Mouse (Mus musculus) heart, adult 11 months (tissue): Measurements from ENCODE around the gene Zfp445.

ENCODE experiments used
- DNase-seq: peaks from one replicate; pipeline ENCODE4 v3.0.0; 2022

Zfp445 gene

GRCm38 (mm10) chr9:122865697-122866166, at the start of gene Zfp445:
Gene Zfp445 (minus strand): TSS chr9:122866006.
- DNase-seq = peak; percentile 98

DNA sequence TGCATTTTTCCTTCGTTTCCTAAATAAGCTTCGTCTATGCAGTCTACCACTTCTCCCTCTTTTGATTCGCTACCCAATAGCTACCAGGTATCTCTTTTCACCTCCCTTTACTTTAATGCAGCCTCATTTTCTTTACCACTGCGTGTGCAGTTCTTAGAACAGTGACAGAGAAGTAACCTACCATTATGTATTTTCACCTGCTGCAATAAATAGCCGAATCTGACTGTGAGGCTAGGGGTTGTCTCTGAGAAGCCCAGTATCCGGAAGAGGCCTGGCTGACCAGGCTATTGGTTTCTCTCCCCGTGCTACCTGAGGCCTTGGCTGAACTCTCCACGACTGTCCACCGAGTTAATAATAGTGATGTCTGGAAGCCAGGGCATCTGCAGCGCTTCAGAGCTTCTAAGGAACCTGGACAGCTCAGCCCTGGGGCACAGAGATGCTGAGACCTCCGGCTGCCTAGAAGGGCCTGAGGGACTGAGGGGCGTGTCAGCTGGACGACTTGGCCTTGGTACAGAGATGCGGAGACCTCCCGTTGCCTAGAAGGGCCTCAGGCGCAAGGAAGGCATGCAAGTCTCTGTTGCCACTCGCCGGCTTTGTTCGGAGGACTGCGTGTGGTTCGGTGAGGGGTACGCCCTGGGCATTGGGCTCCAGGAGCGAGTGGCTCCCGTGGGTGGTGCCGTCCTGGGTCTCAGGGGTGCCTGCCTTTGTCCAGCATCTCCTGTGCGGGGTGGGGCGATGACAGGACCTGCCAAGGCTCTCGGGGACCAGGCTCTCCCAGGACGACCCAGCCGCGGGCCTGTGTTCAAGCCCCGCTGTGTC, 37.1 kb upstream of the Zfp445 start:
- peak; percentile 95 for DNase-seq

DNA sequence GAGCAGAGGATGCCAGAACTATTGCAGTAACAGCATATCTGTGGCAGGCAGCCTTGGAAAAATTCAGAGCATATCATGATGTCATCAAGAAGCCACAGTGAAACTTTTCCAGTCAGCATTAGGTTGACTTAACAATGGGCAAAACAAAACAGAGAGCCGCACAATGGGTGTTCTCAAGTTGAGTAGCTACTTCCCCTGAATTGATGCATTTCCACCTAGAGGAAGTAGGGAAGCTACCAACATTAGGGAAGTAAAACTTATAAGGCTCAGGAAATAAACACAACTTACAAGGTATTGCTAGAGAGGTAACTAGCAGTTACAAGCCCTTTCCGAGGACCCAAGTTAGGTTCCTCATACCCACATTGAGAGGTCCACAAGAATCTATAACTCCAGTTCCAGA, 35.2 kb upstream of the Zfp445 start:
- DNase-seq = no peak

DNA sequence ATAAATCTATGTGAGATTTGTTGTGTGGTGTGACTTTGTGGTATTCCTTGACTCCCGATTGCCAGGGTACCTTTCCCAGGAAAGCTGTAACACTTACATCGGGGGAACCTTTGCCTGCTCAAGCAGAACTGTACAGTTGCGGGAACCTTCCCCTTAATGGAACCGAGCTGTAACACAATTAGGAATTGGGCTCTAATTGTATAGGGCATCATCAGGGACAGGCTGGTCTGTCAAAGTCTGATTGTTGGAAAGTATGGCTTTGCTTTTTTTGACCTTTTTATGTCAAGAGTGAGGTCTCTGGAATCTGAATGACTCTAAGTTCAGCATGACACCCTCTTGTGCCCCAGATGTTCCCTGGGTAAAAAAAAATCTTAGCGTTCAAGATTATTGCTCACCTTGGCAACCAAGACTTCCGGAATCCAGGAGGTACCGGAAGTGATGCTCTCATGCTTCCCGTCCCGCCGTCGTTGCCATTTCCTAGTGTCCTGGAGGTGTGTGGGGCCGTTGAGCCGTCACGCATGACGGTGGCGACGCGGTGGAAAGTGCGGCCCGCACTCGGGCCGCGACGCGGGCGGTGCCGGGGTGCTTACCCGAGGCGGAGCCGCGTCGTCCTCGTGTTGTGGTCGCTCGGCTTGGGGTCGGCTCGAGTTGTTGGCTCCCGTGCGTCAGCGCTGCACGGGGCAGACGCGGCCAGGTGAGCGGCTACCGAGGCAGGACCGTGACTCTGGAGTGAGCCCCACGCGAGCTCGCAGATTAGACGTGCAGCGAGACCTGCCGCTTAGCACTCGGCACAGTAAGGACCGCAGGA, 20.8 kb upstream of the Zfp445 start:
- peak; percentile 96 for DNase-seq

GRCm38 (mm10) chr9:122885385-122885784, 19.6 kb upstream of the Zfp445 start, which contains the start of gene Zkscan7:
Gene Zkscan7 (plus strand): TSS chr9:122885685.
- no peak for DNase-seq

DNA sequence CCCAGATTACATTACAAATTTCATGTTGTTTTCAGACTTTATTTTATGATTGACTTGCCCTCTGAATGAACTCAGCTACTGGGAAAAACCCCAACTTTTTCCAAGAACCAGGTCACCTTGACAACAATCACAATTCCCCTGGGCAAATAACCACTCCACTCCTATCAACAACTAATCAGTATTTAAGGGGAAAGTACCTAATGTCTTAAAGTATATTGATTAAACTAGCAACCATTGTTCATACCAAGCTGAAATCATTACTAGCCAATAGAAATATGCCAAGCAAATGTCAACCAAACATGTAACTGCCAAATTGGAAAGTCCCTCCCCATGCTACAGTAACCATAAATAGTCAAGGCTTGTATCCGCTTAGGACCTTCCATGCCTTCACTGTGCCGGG, 9.3 kb upstream of the Zfp445 start:
- DNase-seq = no peak

DNA sequence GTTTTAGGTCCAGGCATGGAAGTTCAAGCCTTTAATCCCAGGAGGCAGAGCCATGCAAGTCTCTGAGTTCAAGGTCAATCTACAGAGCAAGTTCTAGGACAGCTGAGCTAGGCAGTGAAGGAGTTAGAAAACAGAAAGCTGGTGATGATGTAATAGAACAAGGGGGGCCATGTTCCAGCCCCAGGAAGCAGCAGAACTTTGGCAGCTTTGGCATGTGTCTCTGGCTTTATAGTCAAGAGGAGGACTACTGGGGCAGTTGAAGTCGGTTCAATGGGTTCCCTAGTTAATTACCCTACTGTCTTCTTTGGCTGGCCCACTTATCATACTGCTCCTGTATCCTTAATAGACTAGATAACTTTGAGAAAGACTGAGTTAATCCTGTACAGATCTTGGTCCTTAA, 8.8 kb upstream of the Zfp445 start:
- no peak for DNase-seq

DNA sequence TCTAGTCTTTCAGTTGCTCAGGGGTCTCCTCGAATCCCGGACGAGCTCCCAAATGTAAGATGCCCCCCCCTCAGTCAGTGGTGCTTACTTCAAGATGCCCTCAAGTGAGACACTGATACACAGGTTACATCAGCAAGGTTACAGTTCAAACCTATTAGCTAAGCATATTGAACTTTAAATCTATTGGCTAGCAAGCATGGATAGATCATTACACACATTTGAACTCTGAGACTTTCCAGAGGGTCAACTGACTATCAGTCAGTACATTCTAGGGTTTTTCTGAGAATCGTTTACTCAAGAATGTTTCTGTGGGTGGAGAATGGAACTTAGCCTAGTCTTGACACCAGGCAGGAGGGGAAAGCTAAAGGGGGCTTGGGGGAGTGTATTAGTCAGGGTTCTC, 6.8 kb upstream of the Zfp445 start:
- no peak for DNase-seq

GRCm38 (mm10) chr9:122866192-122866591, 386 bp upstream of the Zfp445 start:
- DNase-seq = no peak

- no peak for DNase-seq
Measured at GRCm38 (mm10) chr9:122864848-122865247, 958 bp downstream of the Zfp445 start.

- DNase-seq = no peak
Measured at GRCm38 (mm10) chr9:122863731-122864130, 2.1 kb downstream of the Zfp445 start.

GRCm38 (mm10) chr9:122860752-122861151, 5.1 kb downstream of the Zfp445 start:
- DNase-seq = no peak

DNA sequence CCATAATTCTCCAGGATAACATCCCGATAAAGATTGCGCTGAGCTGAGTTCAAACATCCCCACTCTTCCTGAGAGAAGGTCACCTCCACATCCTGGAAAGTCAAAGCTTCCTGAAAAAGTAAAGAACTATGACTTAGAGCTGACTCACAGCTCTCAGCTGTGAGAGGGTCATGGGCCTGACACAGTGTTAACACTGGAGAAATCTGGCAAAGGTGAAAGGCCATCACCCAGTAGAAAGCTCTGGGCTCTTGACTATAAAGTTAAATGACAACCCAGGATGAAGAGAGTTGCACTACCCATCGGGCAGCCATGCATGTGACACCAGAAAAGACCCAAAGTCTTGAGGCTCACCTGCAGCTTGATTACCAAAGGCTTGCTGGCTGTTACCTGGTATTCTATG, 9.1 kb downstream of the Zfp445 start:
- no peak for DNase-seq

DNA sequence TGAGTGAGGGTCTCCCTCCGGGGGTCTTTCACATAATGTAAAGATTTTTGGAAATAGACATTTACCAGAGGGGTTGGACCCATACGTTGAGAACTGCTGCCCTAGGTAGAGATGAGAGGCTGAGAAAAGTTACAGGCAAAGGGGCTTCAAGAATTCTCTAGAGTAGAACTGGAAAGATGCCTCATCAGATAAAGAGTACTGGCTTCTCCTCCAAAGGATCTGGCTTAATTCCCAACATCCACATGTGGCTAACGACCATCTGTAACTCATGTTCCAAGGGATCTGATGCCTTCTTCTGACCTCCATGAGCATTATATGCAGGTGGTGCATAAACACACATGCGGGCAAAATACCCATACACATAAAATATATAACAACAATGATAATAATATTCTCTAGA, 10.2 kb downstream of the Zfp445 start:
- DNase-seq = no peak

DNA sequence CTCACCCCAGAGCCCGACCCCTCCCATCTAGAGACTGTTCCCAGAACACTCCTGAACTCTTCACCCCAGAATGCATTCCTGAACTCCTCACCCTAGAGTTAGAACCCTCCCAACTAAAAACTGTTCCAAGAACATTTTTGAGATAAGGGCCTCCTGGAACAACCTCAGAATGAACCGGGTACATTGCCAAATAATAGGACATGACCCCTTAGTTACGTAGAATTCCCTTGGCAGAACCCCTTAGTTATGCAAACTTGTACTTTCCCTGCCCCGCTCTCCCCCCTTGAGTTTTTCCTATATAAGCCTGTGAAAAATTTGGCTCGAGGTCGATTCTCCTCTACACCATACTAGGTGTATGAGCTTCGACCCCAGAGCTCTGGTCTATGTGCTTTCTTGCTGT, 10.7 kb downstream of the Zfp445 start:
- DNase-seq = peak; percentile 90

GRCm38 (mm10) chr9:122854526-122854925, 11.3 kb downstream of the Zfp445 start:
- DNase-seq = peak; percentile 91

- peak; percentile 94 for DNase-seq
Measured at GRCm38 (mm10) chr9:122847811-122848311, 17.9 kb downstream of the Zfp445 start.

GRCm38 (mm10) chr9:122846156-122846555, 19.6 kb downstream of the Zfp445 start:
- DNase-seq = peak; percentile 97

- DNase-seq = no peak
Measured at GRCm38 (mm10) chr9:122845621-122846020, 20.2 kb downstream of the Zfp445 start.

GRCm38 (mm10) chr9:122843760-122844159, 22.0 kb downstream of the Zfp445 start, which contains the start of gene Gm35549:
Gene Gm35549 (minus strand): TSS chr9:122844035.
- no peak for DNase-seq

DNA sequence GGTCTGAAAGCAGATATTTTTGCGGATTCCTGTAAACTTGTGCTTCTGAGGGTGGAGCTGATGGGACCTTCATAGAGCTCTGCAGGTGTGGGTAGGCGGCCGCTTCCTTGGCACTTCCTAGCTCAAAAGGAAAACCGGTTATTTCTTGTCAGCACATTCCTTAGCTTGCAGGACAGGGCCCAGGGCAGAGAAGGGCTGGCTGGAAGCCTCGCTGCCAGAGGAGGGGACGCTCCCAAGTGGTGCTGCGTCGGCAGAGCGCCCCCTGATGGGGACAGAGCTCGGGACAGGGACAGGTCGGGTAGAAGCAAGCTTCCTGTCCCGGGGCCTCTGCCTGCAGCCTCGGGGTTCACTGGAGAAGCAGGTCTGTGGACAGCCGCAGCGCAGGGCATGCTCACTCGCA, 28.1 kb downstream of the Zfp445 start:
- peak; percentile 91 for DNase-seq

DNA sequence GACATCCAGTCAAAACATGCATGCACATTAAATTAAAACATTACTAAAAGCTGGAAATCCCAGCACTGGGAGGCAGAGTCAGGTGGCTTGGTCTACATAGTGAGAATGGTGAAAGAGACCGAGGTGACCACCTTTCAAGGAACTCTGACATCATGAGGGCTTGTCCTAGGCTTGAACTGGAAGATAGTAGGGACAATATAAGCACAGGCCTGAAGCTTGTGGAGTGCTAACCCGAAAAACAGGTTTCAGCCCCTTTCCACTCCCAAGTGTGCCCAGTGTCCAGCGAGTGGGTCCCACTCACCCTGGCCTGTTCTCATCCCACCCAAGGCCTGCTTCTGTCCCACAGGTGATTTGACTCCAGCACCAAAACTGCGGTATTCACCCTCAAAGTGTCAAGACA, 28.6 kb downstream of the Zfp445 start:
- DNase-seq = peak; percentile 86

DNA sequence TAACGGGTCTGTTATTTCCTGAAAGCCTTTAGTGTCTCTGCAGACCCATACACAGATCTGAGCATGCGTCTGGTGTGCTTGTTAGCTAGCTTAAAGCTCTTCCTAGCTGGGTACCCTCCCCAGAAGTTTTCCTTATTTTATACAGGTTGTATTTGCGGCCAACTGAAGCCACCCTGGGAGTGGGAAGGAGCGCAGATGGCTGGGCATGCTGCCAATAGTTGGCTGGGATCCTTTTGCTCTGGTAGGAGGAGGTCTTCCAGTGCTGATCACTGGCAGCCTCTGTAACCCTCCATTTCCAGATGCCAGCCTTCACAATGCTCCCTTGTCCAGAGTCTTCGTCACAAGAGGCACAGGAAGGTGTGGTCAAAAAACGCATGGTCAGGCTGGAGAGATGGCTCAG, 29.0 kb downstream of the Zfp445 start:
- DNase-seq = peak; percentile 95

- peak; percentile 93 for DNase-seq
Measured at GRCm38 (mm10) chr9:122836126-122836525, 29.7 kb downstream of the Zfp445 start.
